Mouse (Mus musculus): Measurements from ENCODE around the gene Gpr25.

The Gpr25 gene

GRCm38 (mm10) chr1:136232986-136233790, 27.5 kb downstream of the Gpr25 start:
- DNase-seq = no peak

GRCm38 (mm10) chr1:136232285-136232926, 28.3 kb downstream of the Gpr25 start:
- DNase-seq = no peak

- no peak for DNase-seq
Measured at GRCm38 (mm10) chr1:136231596-136231995, 29.1 kb downstream of the Gpr25 start.

- peak; percentile 80 for DNase-seq
Measured at GRCm38 (mm10) chr1:136230201-136230600, 30.5 kb downstream of the Gpr25 start.

- peak; percentile 79 for DNase-seq
Measured at GRCm38 (mm10) chr1:136229040-136229373, 31.7 kb downstream of the Gpr25 start.

GRCm38 (mm10) chr1:136228328-136229039, 32.2 kb downstream of the Gpr25 start:
- peak; percentile 81 for DNase-seq

GRCm38 (mm10) chr1:136227870-136228269, 32.8 kb downstream of the Gpr25 start:
- DNase-seq = peak; percentile 90

GRCm38 (mm10) chr1:136226626-136227025, 34.0 kb downstream of the Gpr25 start:
- DNase-seq = no peak

GRCm38 (mm10) chr1:136225846-136226245, 34.8 kb downstream of the Gpr25 start:
- DNase-seq = no peak

- no peak for DNase-seq
Measured at GRCm38 (mm10) chr1:136223758-136224342, 36.8 kb downstream of the Gpr25 start.

GRCm38 (mm10) chr1:136222386-136222785, 38.3 kb downstream of the Gpr25 start:
- no peak for DNase-seq

- DNase-seq = no peak
Measured at GRCm38 (mm10) chr1:136220037-136220871, 40.4 kb downstream of the Gpr25 start.

GRCm38 (mm10) chr1:136214304-136214703, 46.4 kb downstream of the Gpr25 start:
- no peak for DNase-seq

- DNase-seq = no peak
Measured at GRCm38 (mm10) chr1:136212803-136213202, 47.9 kb downstream of the Gpr25 start, which contains the start of gene Mroh3. Gene Mroh3 (minus strand): TSS chr1:136212828.

All from kidney, adult 11 months (tissue).